Mouse (Mus musculus) ES-E14 (cell line): Measurements from ENCODE around the gene Tgfbr2.

Experiments used
- HCFC1 ChIP-seq: IDR thresholded peaks from 2 replicates; pipeline ENCODE4 v1.6.1; 2012; ENCODE audit warnings: low read length, inconsistent platforms, borderline replicate concordance; ENCODE audit not compliant: insufficient read depth
- MAFK ChIP-seq: IDR thresholded peaks from 2 replicates; pipeline ENCODE4 v1.6.1; 2014; ENCODE audit warnings: mild to moderate bottlenecking, low read depth, low read length, inconsistent platforms; ENCODE audit not compliant: insufficient read depth

GRCm38 (mm10) chr9:116173059-116173458 is 2.1 kb downstream of the Tgfbr2 start:
- TF ChIP-seq HCFC1 (no peak), MAFK (no peak)
